22 mouse cellular contexts compared by ENCODE assay signal in genomic region chr7:143583025-143583424, GRCm38 (mm10). TPM values are rescaled to one million over a fixed set of nuclear protein-coding genes. Genes with fewer than 3 reads are reported as not detected.
DNase-seq lines count a peak whose midpoint lies in the region; ATAC-seq and TF ChIP-seq lines count a peak whose summit lies in the region.
"Had no signal": no experiment of that assay in that cellular context is flagged by ENCODE, and none has a peak within 500 bp of the region (broad histone marks: within the 10 kb centered on the region; RNA-seq: fewer than 3 reads in every experiment).

No protein-coding gene starts in this region.

- H3K4me3 ChIP-seq in CH12.LX (replicated peaks in 1 of 3; ENCODE audit: low read depth in 2 of 3, low read length in 2 of 3, poor library complexity in 1 of 3) (no peak overlapping the region), ES-E14 (ENCODE audit: insufficient read depth in 1 of 2, low read depth in 1 of 2, low read length in 2 of 2, poor library complexity in 1 of 2, severe bottlenecking in 1 of 2) (no peak overlapping the region), MEL (ENCODE audit: control insufficient read depth in 1 of 2, insufficient read depth in 1 of 2, low read depth in 2 of 2, low read length in 2 of 2) (no peak overlapping the region)
- no peak overlapping the region for H3K4me3 ChIP-seq in lung, adult 2 months (replicated peaks; ENCODE audit: extremely low read depth, low read depth, low read length)
- no peak overlapping the region for H3K4me3 ChIP-seq in liver, postnatal 0 days (ENCODE audit: low read depth, low read length)

- H3K27me3 ChIP-seq in CH12.LX (replicated peaks) (no peaks in the 10 kb centered on the region), MEL (ENCODE audit: control insufficient read depth in 1 of 2, insufficient read depth in 2 of 2, low read length in 2 of 2) (no peaks in the 10 kb centered on the region)
- H3K27me3 ChIP-seq in liver, postnatal 0 days (ENCODE audit: insufficient read depth, low read length), result no peaks in the 10 kb centered on the region
- H3K27me3 ChIP-seq: Patski had no signal

- no peak for TF ChIP-seq CTCF in CH12.LX (conservative IDR thresholded peaks at IDR 0.05 in 1 of 2, IDR thresholded peaks at IDR 0.05 in 1 of 2; ENCODE audit: low read depth in 2 of 2, low read length in 2 of 2)
- TF ChIP-seq CTCF in MEL (IDR thresholded peaks at IDR 0.05 in 2 of 3, conservative IDR thresholded peaks at IDR 0.05 in 1 of 3; ENCODE audit: control insufficient read depth in 1 of 3, insufficient read depth in 1 of 3, low read depth in 2 of 3, low read length in 3 of 3, poor library complexity in 1 of 3, severe bottlenecking in 1 of 3), result no peak
- TF ChIP-seq CTCF in lung, adult 2 months (IDR thresholded peaks at IDR 0.05; ENCODE audit: insufficient read depth, low read length), result no peak
- TF ChIP-seq CTCF in liver, postnatal 0 days (IDR thresholded peaks at IDR 0.05; ENCODE audit: low read depth), result no peak

- dilution Hi-C loops in CH12.LX (cut with MboI; ENCODE audit: extremely low pct_ligation_motif_present, extremely low pct_unique_long_range_greater_than_20kb, low sequenced_read_pairs), result no loop called here

- H3K79me2 ChIP-seq in CH12.LX (replicated peaks; ENCODE audit: control insufficient read depth, extremely low read depth, insufficient read depth, poor library complexity, severe bottlenecking) (peaks cover 9% of the 10 kb centered on the region), MEL (ENCODE audit: control insufficient read depth, insufficient read depth, low read length, poor library complexity) (no peaks in the 10 kb centered on the region; the same call in 1 of the 2 replicates)

- H3K4me1 ChIP-seq in CH12.LX (ENCODE audit: control insufficient read depth in 1 of 2, insufficient read depth in 2 of 2) (peaks cover 0 to 14% of the 10 kb centered on the region in 2 experiments; a peak in 2 of 4 replicates), ES-E14 (ENCODE audit: control insufficient read depth in 2 of 2, insufficient read depth in 2 of 2, low read length in 2 of 2, poor library complexity in 1 of 2) (peaks cover 0 to 2% of the 10 kb centered on the region in 2 experiments; a peak in 1 of 4 replicates), MEL (ENCODE audit: control insufficient read depth in 1 of 2, insufficient read depth in 2 of 2, low read length in 2 of 2) (no peaks in the 10 kb centered on the region)
- no peaks in the 10 kb centered on the region for H3K4me1 ChIP-seq in lung, adult 2 months (ENCODE audit: control insufficient read depth, insufficient read depth, low read length)
- no peaks in the 10 kb centered on the region for H3K4me1 ChIP-seq in liver, postnatal 0 days (ENCODE audit: insufficient read depth)

- H3K27ac ChIP-seq in CH12.LX (ENCODE audit: insufficient read depth, low read depth) (no peak overlapping the region), ES-E14 (ENCODE audit: insufficient read depth, low read depth, low read length, poor library complexity, severe bottlenecking) (no peak overlapping the region), MEL (ENCODE audit: control insufficient read depth, low read depth, low read length) (no peak overlapping the region)
- no peak overlapping the region for H3K27ac ChIP-seq in liver, postnatal 0 days (ENCODE audit: low read depth)

- WGBS in lung, adult 2 months, result 88% methylated on average over 5 of the region's 5 CpGs
- 80% methylated on average over 5 of the region's 5 CpGs for WGBS in liver, postnatal 0 days (ENCODE audit: insufficient replicate concordance)

- no peak for TF ChIP-seq POLR2A in CH12.LX (IDR thresholded peaks at IDR 0.05; ENCODE audit: low read depth, low read length)
- no peak for TF ChIP-seq POLR2A in MEL (IDR thresholded peaks at IDR 0.05; ENCODE audit: control insufficient read depth in 1 of 2, insufficient read depth in 1 of 2, low read depth in 1 of 2, low read length in 2 of 2, poor library complexity in 1 of 2)
- TF ChIP-seq POLR2A in lung, adult 2 months (IDR thresholded peaks at IDR 0.05; ENCODE audit: borderline replicate concordance, extremely low read depth, low read depth, low read length), result no peak

- TF ChIP-seq RAD21 in CH12.LX (IDR thresholded peaks at IDR 0.05; ENCODE audit: low read depth, low read length), result no peak
- TF ChIP-seq RAD21 in MEL (IDR thresholded peaks at IDR 0.05; ENCODE audit: low read depth, low read length), result no peak

- TF ChIP-seq EP300 in CH12.LX (IDR thresholded peaks at IDR 0.05; ENCODE audit: low read length) (no peak), MEL (IDR thresholded peaks at IDR 0.05; ENCODE audit: low read depth in 1 of 2, low read length in 2 of 2) (no peak)
- TF ChIP-seq EP300 in liver, postnatal 0 days (IDR thresholded peaks at IDR 0.05; ENCODE audit: low read depth), result no peak

- DNase-seq in CH12.LX (ENCODE audit: extremely low read depth) (no peak), ES-E14 (ENCODE audit: low read depth, low spot score) (no peak), MEL (ENCODE audit: low read depth, low spot score) (no peak)
- DNase-seq in lung, adult 2 months, result no peak
- DNase-seq in adrenal gland, adult 18-20 months (ENCODE audit: low spot score in 2 of 2), result no peak
- no peak for DNase-seq in liver, postnatal 0 days
- DNase-seq: adrenal gland, adult 2 months; adrenal gland, adult 8-10 months; adrenal gland, postnatal 10 days; adrenal gland, postnatal 14 days; adrenal gland, postnatal 25 days; adrenal gland, postnatal 36 days; B cell, adult 2 months; cerebellum, adult 11 months; cerebellum, adult 11-12 months; cerebellum, adult 18-20 months; cerebellum, adult 2 months; cerebellum, adult 8-10 months; cerebellum, adult 9-10 months; cerebellum, adult 9-11 months had no signal

- no peak overlapping the region for H3K4me2 ChIP-seq in CH12.LX (ENCODE audit: insufficient read depth, low read depth, poor library complexity, severe bottlenecking)
- H3K4me2 ChIP-seq in liver, postnatal 0 days (ENCODE audit: low read depth, low read length), result no peak overlapping the region

- H3K9me3 ChIP-seq in CH12.LX (replicated peaks; ENCODE audit: low read length) (no peaks in the 10 kb centered on the region), ES-E14 (ENCODE audit: control insufficient read depth, insufficient read depth, low read depth, low read length) (no peaks in the 10 kb centered on the region), MEL (replicated peaks; ENCODE audit: insufficient read depth, low read length) (no peaks in the 10 kb centered on the region)
- no peaks in the 10 kb centered on the region for H3K9me3 ChIP-seq in liver, postnatal 0 days (ENCODE audit: low read length)
- H3K9me3 ChIP-seq: G1E had no signal

- no peak overlapping the region for H3K9ac ChIP-seq in CH12.LX (ENCODE audit: insufficient read depth, low read depth)
- no peak overlapping the region for H3K9ac ChIP-seq in ES-E14 (ENCODE audit: insufficient read depth, low read depth, low read length, poor library complexity, severe bottlenecking)
- no peak overlapping the region for H3K9ac ChIP-seq in MEL (ENCODE audit: control insufficient read depth, low read depth, low read length, poor library complexity, severe bottlenecking)
- no peak overlapping the region for H3K9ac ChIP-seq in liver, postnatal 0 days (replicated peaks)

- in situ Hi-C loops in CH12.LX (cut with MboI; ENCODE audit: low pct_ligation_motif_present, low pct_unique_long_range_greater_than_20kb, low sequenced_read_pairs) (no loop called here), ES-E14 (cut with MboI; ENCODE audit: low sequenced_read_pairs in 2 of 2, unreplicated experiment in 2 of 2) (no loop called here)

- H3K36me3 ChIP-seq in CH12.LX (replicated peaks in 1 of 2; ENCODE audit: control insufficient read depth in 1 of 2, insufficient read depth in 1 of 2, low read length in 1 of 2), result peaks cover 88 to 96% of the 10 kb centered on the region in 2 experiments
- peaks cover 75% of the 10 kb centered on the region for H3K36me3 ChIP-seq in ES-E14 (ENCODE audit: control insufficient read depth, insufficient read depth, low read length, poor library complexity, severe bottlenecking)
- H3K36me3 ChIP-seq in MEL (ENCODE audit: control insufficient read depth in 1 of 2, insufficient read depth in 2 of 2, low read length in 2 of 2), result peaks cover 0 to 22% of the 10 kb centered on the region in 2 experiments; a peak in 2 of 4 replicates
- peaks cover 78% of the 10 kb centered on the region for H3K36me3 ChIP-seq in liver, postnatal 0 days (replicated peaks; ENCODE audit: insufficient read depth, low read length)

- no peak for ATAC-seq in liver, postnatal 0 days
- ATAC-seq: Patski had no signal

RNA-seq across cellular contexts. Expression of gene Cars, which starts 16.9 kb away (rescaled TPM):
- total RNA-seq in CH12.LX (2012; rRNA removed) (162 and 222 TPM in 2 replicates), CH12.LX (2014; rRNA removed) (99.0 and 118 TPM in 2 replicates), ES-E14 (2012; rRNA removed) (153 and 241 TPM in 2 replicates), MEL (2012; rRNA removed) (40.8 and 62.2 TPM in 2 replicates)
- polyA plus RNA-seq in CH12.LX (2012; ENCODE audit: insufficient read length, low read depth) (170 and 184 TPM in 2 replicates), MEL (2012; ENCODE audit: insufficient read depth in 1 of 2, insufficient read length in 2 of 2, low read depth in 1 of 2, low replicate concordance in 2 of 2, missing spikeins in 1 of 2) (10 to 100 TPM in 1 of 2 experiments, not detected in 1; 73.5 TPM)
- polyA plus RNA-seq in lung, adult 2 months (2012; rRNA removed), result 14.4 and 17.1 TPM in 2 replicates
- 10 to 100 TPM; 54.1 to 61.1 TPM for total RNA-seq in adrenal gland, adult 18-20 months (2021)
- polyA plus RNA-seq in liver, postnatal 0 days (2015; fragmentation: Nextera tagmentation; extraction: Ambion mirVana), result 18.1 and 22.7 TPM in 2 replicates

RNA-seq across cellular contexts. Expression of gene Nap1l4, which starts 34.1 kb away (rescaled TPM):
- total RNA-seq in CH12.LX (2012; rRNA removed) (121 and 139 TPM in 2 replicates), CH12.LX (2014; rRNA removed) (168 and 175 TPM in 2 replicates), ES-E14 (2012; rRNA removed) (103 and 123 TPM in 2 replicates), MEL (2012; rRNA removed) (136 and 165 TPM in 2 replicates)
- polyA plus RNA-seq in CH12.LX (2012; ENCODE audit: insufficient read length, low read depth) (154 and 209 TPM in 2 replicates), MEL (2012; ENCODE audit: insufficient read depth in 1 of 2, insufficient read length in 2 of 2, low read depth in 1 of 2, low replicate concordance in 2 of 2, missing spikeins in 1 of 2) (100 to 1,000 TPM in 1 of 2 experiments, not detected in 1; 186 TPM)
- 41.9 and 57.7 TPM in 2 replicates for polyA plus RNA-seq in lung, adult 2 months (2012; rRNA removed)
- total RNA-seq in adrenal gland, adult 18-20 months (2021), result 100 to 1,000 TPM; 144 to 155 TPM
- 55.7 and 61.2 TPM in 2 replicates for polyA plus RNA-seq in liver, postnatal 0 days (2015; fragmentation: Nextera tagmentation; extraction: Ambion mirVana)

RNA-seq across cellular contexts. Expression of gene Tnfrsf26, which starts 45.5 kb away (rescaled TPM):
- total RNA-seq in CH12.LX (2012; rRNA removed) (7.5 and 8.3 TPM in 2 replicates), CH12.LX (2014; rRNA removed) (8.3 and 10.6 TPM in 2 replicates), ES-E14 (2012; rRNA removed) (0.11 and 0.18 TPM in 2 replicates), MEL (2012; rRNA removed) (0.42 and 0.52 TPM in 2 replicates)
- polyA plus RNA-seq in CH12.LX (2012; ENCODE audit: insufficient read length, low read depth) (5.4 and 5.7 TPM in 2 replicates), MEL (2012; ENCODE audit: insufficient read depth in 1 of 2, insufficient read length in 2 of 2, low read depth in 1 of 2, low replicate concordance in 2 of 2, missing spikeins in 1 of 2) (under 1 TPM in 1 of 2 experiments, not detected in 1; 0.50 TPM)
- polyA plus RNA-seq in lung, adult 2 months (2012; rRNA removed), result 0.76 and 1.8 TPM in 2 replicates
- total RNA-seq in adrenal gland, adult 18-20 months (2021), result 1 to 10 TPM in 1 of 2 experiments, under 1 TPM in 1; 0.86 to 1.1 TPM
- 1.8 and 2.0 TPM in 2 replicates for polyA plus RNA-seq in liver, postnatal 0 days (2015; fragmentation: Nextera tagmentation; extraction: Ambion mirVana)
- polyA plus RNA-seq: G1E had no signal

Comparison
In these comparisons a context has a peak if more than half of its experiments do, and no peak if none do; other contexts are left out.
1. Of the 35 proteins assayed by ChIP-seq in both MEL and CH12.LX: peak only in MEL: none; only in CH12.LX: none; in both: MAFK; in neither: 34.